Mouse (Mus musculus) olfactory bulb, adult 2 months (tissue): ENCODE data around the gene Camta1.

Source experiments
- CTCF ChIP-seq: fragments of 200-500 bp; IDR thresholded peaks from 2 replicates; pipeline ENCODE4 v1.5.1; 2012; ENCODE audit warnings: low read depth, mild to moderate bottlenecking, low read length, moderate library complexity; ENCODE audit not compliant: insufficient read depth
- POLR2A ChIP-seq: fragments of 200-500 bp; IDR thresholded peaks from 2 replicates; pipeline ENCODE4 v1.6.1; 2012; ENCODE audit warnings: mild to moderate bottlenecking, low read depth, low read length, moderate library complexity; ENCODE audit not compliant: insufficient read depth

GRCm38 (mm10) chr4:151156904-151157303 lies 704.8 kb downstream of the Camta1 start:
- TF ChIP-seq POLR2A, result no peak
- TF ChIP-seq CTCF, result peak; percentile 79
